Mouse (Mus musculus) left cerebral cortex, postnatal 10 days (tissue): ENCODE measurements at regions not wholly inside any gene's neighbourhood (a gene's known extent, or its start where the extent isn't known, plus 50 kb on each side); places are given as distances from the start of the nearest gene placed in this dataset.

Experiments
- DNase-seq, 2 experiments: peaks; one replicate each; pipeline ENCODE4 v3.0.0; 2021 to 2022; ENCODE audit warnings: low spot score in 2 of 2, mixed read lengths in 1 of 2; ENCODE audit errors: extremely low spot score in 1 of 2
- intact Hi-C: fragments of 180-260 bp; cut with DNase I; formaldehyde crosslinking; loops from one replicate; pipeline ENCODE4 v1.15.1; 2025

DNA sequence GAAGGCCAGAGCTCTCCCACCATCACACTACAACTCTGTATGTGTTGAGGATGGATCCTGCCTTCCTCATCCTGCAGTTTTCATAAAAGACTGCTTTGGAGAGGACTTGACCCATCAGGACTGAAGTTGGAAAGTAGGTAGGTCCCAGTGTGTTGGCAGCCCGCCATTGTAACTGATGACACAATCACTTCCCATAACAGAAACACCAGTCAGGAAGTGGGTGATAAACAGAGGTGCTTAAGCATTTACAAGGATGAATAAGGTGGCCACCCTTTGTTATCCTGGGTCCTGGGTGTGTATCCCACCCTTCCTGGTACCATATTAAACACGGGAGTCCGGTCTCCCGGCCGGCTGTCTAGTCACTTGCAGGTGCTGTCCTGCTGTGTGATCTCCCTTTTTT is 118.3 kb downstream of the Snx10 start:
- DNase-seq: peak in 1 of 2 experiments; percentile 40
- intact Hi-C loops: no loop called here

DNA sequence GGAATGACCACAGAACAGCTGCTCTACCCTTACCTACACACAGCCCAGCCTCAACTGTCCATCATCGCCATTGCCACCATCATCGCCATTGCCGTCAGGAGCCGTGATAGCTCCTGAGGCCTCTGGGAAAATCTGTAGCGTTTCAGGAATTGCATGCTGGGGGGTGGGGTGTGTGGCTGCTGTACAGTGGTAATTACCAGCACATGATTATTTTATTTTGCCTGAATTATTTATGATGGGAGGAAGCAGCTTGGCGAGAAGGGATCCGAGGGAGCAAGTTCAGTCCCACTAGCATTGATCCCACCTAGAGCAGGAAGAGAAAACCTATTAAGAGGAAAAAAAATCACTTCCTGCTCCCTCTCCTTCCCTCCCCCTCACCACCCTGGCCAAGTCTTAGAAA is 125.1 kb downstream of the Snx10 start:
- no peak for DNase-seq
- intact Hi-C loops: no loop called here

DNA sequence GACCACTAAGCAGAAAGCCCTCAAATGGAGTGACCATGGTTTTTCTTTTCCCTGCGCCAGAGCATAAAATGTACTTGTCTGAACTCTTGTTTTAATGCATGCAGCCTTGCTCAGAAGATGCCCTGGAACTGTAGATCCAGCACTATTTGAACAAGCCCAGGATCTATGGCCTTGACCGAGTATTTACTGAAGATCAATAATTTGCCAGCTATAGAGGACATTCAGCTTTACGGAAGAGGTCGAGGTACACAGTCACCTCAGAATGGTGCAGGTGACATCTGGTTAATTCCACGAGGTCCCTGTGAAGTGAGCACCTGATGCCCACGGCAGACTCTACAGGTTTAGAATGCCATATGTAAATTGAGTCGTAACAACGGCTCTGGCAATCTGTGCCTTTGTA is 130.1 kb downstream of the Snx10 start:
- intact Hi-C loops: no loop called here
- DNase-seq: no peak

- intact Hi-C loops: no loop called here
- DNase-seq: no peak
Measured at GRCm38 (mm10) chr6:51654991-51655390, 131.3 kb downstream of the Snx10 start.

GRCm38 (mm10) chr6:51656078-51656477 is 132.4 kb downstream of the Snx10 start:
- DNase-seq: peak in 1 of 2 experiments; percentile 27
- intact Hi-C loops: no loop called here

GRCm38 (mm10) chr6:51656883-51657640 is 133.4 kb downstream of the Snx10 start:
- intact Hi-C loops: no loop called here
- DNase-seq: no peak

- intact Hi-C loops: no loop called here
- no peak for DNase-seq
Measured at GRCm38 (mm10) chr6:51658360-51658759, 134.7 kb downstream of the Snx10 start.

GRCm38 (mm10) chr6:51663178-51663577 is 139.5 kb downstream of the Snx10 start:
- intact Hi-C loops: no loop called here
- no peak for DNase-seq

- no peak for DNase-seq
- intact Hi-C loops: no loop called here
Measured at GRCm38 (mm10) chr6:51664049-51664448, 140.3 kb downstream of the Snx10 start.

DNA sequence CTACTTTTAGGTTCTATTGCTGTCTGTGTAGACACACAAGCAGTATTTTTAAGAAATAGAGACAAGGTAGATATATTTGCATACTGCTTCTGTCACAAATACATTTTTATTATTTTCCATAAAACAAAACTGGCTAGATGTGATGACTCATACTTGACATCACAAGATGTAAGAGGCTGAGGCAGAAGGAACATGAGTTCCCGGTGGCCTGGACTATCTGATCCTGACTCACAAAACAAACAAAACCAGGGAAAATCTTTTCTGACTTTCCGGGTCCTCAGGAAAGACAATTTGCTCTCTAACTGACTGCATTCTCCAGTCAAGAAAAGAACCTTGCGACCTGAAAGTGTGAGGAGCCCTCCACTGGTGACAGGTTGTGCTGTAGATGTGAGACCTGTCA is 143.3 kb downstream of the Snx10 start:
- no peak for DNase-seq
- intact Hi-C loops: no loop called here

DNA sequence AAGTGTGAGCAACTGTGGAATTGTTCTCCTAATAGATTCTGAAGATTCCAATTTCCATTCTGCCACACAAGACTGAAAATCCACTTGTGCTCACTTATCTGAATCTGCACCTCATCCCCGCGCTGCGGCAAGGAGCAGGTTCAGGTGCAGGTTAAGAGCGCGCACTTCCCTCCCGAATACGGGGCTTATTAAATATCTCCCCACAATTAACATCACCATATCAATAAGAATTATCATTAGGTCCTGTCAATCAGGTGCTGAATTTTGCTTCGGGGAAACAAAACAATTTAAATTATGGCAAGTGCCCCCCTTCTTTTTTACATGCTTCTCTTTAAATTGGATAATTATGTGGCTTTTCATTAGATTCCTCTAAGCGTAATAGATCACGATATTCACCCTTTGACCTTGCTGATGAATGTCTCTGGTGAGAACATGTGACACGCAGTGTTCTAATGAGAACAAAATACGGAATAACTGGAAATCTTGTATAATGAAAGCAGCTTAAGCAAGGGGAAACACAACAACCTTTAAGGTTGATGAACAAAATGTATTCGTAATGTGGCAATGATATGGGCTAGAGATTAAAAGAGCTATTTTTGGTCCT is 151.7 kb downstream of the Snx10 start:
- intact Hi-C loops: no loop called here
- DNase-seq: no peak

- intact Hi-C loops: no loop called here
- DNase-seq: no peak
Measured at GRCm38 (mm10) chr6:51677162-51677996, 153.7 kb downstream of the Snx10 start.

DNA sequence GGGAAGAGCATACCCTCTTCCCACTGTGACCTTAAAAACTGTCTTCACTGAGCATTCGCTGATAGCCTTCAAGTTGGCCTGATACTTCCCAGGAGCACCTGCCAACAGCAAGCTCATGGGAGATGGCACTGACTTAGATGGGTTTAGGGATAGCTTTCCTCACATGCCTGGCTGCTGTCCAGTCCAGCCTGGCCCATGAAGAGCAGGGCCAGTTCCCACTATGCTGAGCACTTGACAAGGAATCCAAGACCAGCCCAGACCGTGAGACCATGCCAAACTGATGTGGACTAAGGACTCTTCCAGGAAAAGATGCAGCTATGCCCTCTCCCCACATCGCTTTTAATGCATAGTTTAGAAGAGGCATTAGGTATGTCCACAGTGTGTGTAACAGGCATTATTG is 155.0 kb downstream of the Snx10 start:
- intact Hi-C loops: no loop called here
- DNase-seq: no peak

DNA sequence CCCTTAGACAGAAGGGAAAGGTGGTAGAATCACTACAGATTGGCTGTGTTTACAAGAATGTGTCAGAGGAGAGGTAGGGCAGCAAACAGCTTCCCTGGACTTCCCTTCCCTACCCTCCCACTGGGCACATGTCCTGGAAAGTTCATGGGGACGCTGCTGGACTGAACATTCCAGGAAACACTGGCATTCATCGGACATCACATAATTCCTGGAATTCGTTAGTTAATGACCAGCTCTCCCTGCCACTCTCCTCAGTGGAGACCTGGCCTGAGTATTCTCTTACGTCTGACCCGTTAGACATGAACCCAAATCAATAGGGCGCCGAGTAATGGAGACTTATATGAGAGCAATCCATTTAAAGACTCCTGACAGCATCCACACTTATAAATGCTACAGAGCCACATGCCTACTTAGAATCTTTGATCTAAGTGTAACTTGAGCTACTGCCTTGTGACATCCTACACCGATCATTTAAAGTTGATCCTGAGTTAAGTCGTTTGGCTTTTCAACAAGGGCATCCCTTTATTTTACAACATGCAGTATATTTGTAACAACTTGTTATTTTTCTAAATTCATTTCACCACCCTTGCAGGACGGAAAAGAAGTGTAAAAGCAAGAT is 156.6 kb downstream of the Snx10 start:
- intact Hi-C loops: no loop called here
- DNase-seq: no peak

- DNase-seq: no peak
- intact Hi-C loops: no loop called here
Measured at GRCm38 (mm10) chr6:51683131-51683530, 159.4 kb downstream of the Snx10 start.

GRCm38 (mm10) chr6:51685651-51686287 is 162.1 kb downstream of the Snx10 start:
- intact Hi-C loops: no loop called here
- DNase-seq: no peak

- intact Hi-C loops: no loop called here
- DNase-seq: no peak
Measured at GRCm38 (mm10) chr6:51690795-51691563, 167.3 kb downstream of the Snx10 start.

DNA sequence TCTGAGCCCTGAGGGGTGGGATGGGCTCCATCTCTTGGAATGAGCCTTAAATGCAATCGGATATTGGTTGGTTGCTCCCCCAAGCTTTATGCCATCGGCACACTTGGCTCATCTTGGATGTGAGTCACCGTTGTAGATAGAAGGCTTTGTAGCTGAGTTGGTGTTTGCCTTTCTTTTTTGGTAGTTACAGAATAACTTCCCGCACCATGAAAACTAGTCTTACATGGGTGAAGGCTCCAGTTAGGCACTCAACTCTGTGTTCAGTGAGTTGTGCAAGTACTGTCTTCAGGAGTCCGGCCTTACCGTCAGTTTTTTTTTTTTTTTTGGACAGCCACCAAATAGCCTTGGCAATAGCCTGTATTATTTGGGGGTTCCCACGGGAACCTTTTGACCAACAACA is 170.3 kb downstream of the Snx10 start:
- intact Hi-C loops: no loop called here
- DNase-seq: no peak
